27 mouse cellular contexts compared by ENCODE assay signal in the genomic region with DNA sequence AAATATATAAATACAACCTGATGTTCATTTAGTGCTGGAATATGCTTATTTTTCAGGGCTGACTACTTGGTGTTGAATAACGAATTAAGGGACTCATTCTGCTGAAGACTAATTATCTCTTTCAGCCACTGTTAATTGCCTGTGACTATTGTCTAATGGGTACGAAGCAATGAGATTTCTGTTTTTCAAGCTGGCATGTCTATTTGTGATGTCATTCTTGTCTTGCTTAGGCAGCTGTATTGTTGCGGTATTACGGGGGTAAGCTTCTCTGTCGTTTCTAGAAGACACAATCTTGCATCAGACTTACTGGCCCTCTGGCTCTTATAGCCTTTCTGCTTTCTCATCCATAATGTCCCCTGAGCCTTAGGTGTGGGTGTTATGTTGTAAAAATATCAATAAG.
"Had no signal": no experiment of that assay in that cellular context is flagged by ENCODE, and none has a peak within 500 bp of the region (broad histone marks: within the 10 kb centered on the region; RNA-seq: fewer than 3 reads in every experiment).

No protein-coding gene starts in this region.

- ATAC-seq: hindbrain, postnatal 0 days; intestine, embryonic 16.5 days had no signal

- H3K4me1 ChIP-seq: heart, embryonic 10.5 days; heart, embryonic 13.5 days; heart, embryonic 15.5 days; hindbrain, embryonic 13.5 days; hindbrain, embryonic 15.5 days; kidney, embryonic 15.5 days; limb, embryonic 10.5 days; limb, embryonic 12.5 days; liver, embryonic 13.5 days; liver, embryonic 15.5 days had no signal

- H3K27me3 ChIP-seq: heart, embryonic 13.5 days; heart, embryonic 15.5 days; hindbrain, embryonic 13.5 days; hindbrain, embryonic 15.5 days; kidney, embryonic 15.5 days; limb, embryonic 12.5 days; liver, embryonic 13.5 days; liver, embryonic 15.5 days had no signal

- DNase-seq: gastrocnemius, postnatal 14 days; gastrocnemius, postnatal 36 days; heart, adult 18-20 months; heart, postnatal 14 days; heart, postnatal 36 days; kidney, adult 11 months; kidney, adult 2 months; kidney, adult 9 months; kidney, postnatal 14 days; kidney, postnatal 36 days; layer of hippocampus, adult 9-11 months; liver; liver, embryonic 13.5 days had no signal

- H3K4me2 ChIP-seq: heart, embryonic 13.5 days; heart, embryonic 15.5 days; hindbrain, embryonic 13.5 days; hindbrain, embryonic 15.5 days; kidney, embryonic 15.5 days; limb, embryonic 12.5 days; liver, embryonic 11.5 days; liver, embryonic 13.5 days; liver, embryonic 15.5 days had no signal

- H3K9ac ChIP-seq: heart, embryonic 13.5 days; heart, embryonic 15.5 days; hindbrain, embryonic 13.5 days; hindbrain, embryonic 15.5 days; kidney, embryonic 15.5 days; limb, embryonic 12.5 days; liver, embryonic 13.5 days; liver, embryonic 15.5 days had no signal

- H3K4me3 ChIP-seq: heart, embryonic 10.5 days; heart, embryonic 13.5 days; heart, embryonic 15.5 days; hindbrain, embryonic 13.5 days; hindbrain, embryonic 15.5 days; kidney, embryonic 15.5 days; left cerebral cortex, adult 2 months; limb, embryonic 10.5 days; limb, embryonic 12.5 days; liver, embryonic 13.5 days; liver, embryonic 15.5 days had no signal

- H3K27ac ChIP-seq: heart, embryonic 10.5 days; heart, embryonic 13.5 days; heart, embryonic 15.5 days; hindbrain, embryonic 13.5 days; hindbrain, embryonic 15.5 days; hindbrain, postnatal 0 days; kidney, embryonic 15.5 days; kidney, postnatal 0 days; left cerebral cortex, adult 2 months; limb, embryonic 10.5 days; limb, embryonic 12.5 days; liver, embryonic 13.5 days; liver, embryonic 15.5 days had no signal

- H3K36me3 ChIP-seq: heart, embryonic 10.5 days; heart, embryonic 13.5 days; heart, embryonic 15.5 days; hindbrain, embryonic 13.5 days; hindbrain, embryonic 15.5 days; kidney, embryonic 15.5 days; limb, embryonic 10.5 days; limb, embryonic 12.5 days; liver, embryonic 13.5 days; liver, embryonic 15.5 days had no signal

- H3K9me3 ChIP-seq: heart, embryonic 10.5 days; heart, embryonic 13.5 days; heart, embryonic 15.5 days; hindbrain, embryonic 13.5 days; hindbrain, embryonic 15.5 days; kidney, embryonic 15.5 days; limb, embryonic 10.5 days; limb, embryonic 12.5 days; liver, embryonic 13.5 days; liver, embryonic 15.5 days had no signal
